Mouse (Mus musculus): Measurements from ENCODE around the gene Rpl32. TPM values are rescaled to one million over a fixed set of nuclear protein-coding genes. Genes with fewer than 3 reads are reported as not detected.

The Rpl32 gene
- polyA plus RNA-seq (2012; rRNA removed) (986 and 1,878 TPM in 2 replicates), polyA plus RNA-seq (2014; fragmentation: Nextera tagmentation; extraction: Ambion mirVana) (1,452 and 1,510 TPM in 2 replicates)

GRCm38 (mm10) chr6:115808488-115809231, at the start of gene Rpl32:
Gene Rpl32 (minus strand): TSS chr6:115808747.
- H3K9ac ChIP-seq (replicated peaks), result peak within 1 kb of the TSS; percentile 97
- peak within 1 kb of the TSS; percentile 76 for H3K27ac ChIP-seq
- TF ChIP-seq EP300 (IDR thresholded peaks at IDR 0.05; ENCODE audit: low read depth) (peak; percentile 87), CTCF (IDR thresholded peaks at IDR 0.05; ENCODE audit: low read depth) (peak; percentile 53)
- no peaks in the 10 kb centered on the region for H3K9me3 ChIP-seq (ENCODE audit: control insufficient read depth, low read length)
- DNase-seq (ENCODE audit: low read depth in 3 of 3, low spot score in 3 of 3) (peak; percentile 81 to 87 (median 83)), ATAC-seq (ENCODE audit: insufficient read depth) (peak; percentile 83)
- peaks cover 0 to 14% of the 10 kb centered on the region in 2 experiments; a peak in 2 of 4 replicates for H3K4me1 ChIP-seq (replicated peaks; ENCODE audit: control insufficient read depth in 2 of 2, insufficient read depth in 2 of 2, low read length in 1 of 2)
- peaks cover 31% of the 10 kb centered on the region for H3K36me3 ChIP-seq (replicated peaks; ENCODE audit: control insufficient read depth, insufficient read depth, low read depth)
- H3K27me3 ChIP-seq (ENCODE audit: control insufficient read depth, insufficient read depth, low read length), result no peaks in the 10 kb centered on the region
- H3K4me3 ChIP-seq (ENCODE audit: insufficient read depth in 1 of 2, low read depth in 2 of 2, low read length in 2 of 2), result peak within 1 kb of the TSS; percentile 93 to 97
- peak within 1 kb of the TSS; percentile 81 for H3K4me2 ChIP-seq (ENCODE audit: low read depth)
- under 1% methylated on average over 47 of the region's 47 CpGs for WGBS (ENCODE audit: insufficient replicate concordance)

DNA sequence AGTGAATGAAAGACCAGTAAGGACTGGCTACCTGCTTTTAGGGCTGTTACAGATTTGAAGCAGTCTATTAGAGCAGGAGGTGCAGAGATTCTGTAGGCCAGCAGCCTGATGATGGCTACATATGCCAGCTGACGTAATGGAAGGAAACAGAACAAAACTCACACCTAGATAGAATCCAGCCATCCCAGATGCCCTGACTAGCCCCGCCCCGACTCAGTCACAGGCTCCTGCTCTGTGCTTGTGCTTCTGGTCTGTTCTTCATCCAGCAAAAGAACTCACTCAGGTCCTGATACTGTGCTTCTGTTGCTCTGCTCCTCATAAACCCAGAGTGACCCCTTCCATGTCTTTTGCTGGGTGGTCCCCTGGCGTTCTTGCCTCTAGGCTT, 47.8 kb upstream of the Rpl32 start:
- no peak for ATAC-seq (ENCODE audit: insufficient read depth)
- no peaks in the 10 kb centered on the region for H3K9me3 ChIP-seq (ENCODE audit: control insufficient read depth, low read length)
- H3K9ac ChIP-seq (replicated peaks), result no peak overlapping the region
- no peaks in the 10 kb centered on the region for H3K27me3 ChIP-seq (ENCODE audit: control insufficient read depth, insufficient read depth, low read length)
- WGBS (ENCODE audit: insufficient replicate concordance), result 43% methylated on average over 4 of the region's 4 CpGs
- H3K4me3 ChIP-seq (ENCODE audit: insufficient read depth in 1 of 2, low read depth in 2 of 2, low read length in 2 of 2), result no peak overlapping the region
- no peak overlapping the region for H3K4me2 ChIP-seq (ENCODE audit: low read depth)
- H3K36me3 ChIP-seq (replicated peaks; ENCODE audit: control insufficient read depth, insufficient read depth, low read depth), result no peaks in the 10 kb centered on the region
- no peak for DNase-seq (ENCODE audit: low read depth in 3 of 3, low spot score in 3 of 3)
- TF ChIP-seq EP300 (IDR thresholded peaks at IDR 0.05; ENCODE audit: low read depth) (no peak), CTCF (IDR thresholded peaks at IDR 0.05; ENCODE audit: low read depth) (no peak)
- H3K4me1 ChIP-seq (replicated peaks; ENCODE audit: control insufficient read depth in 2 of 2, insufficient read depth in 2 of 2, low read length in 1 of 2), result peaks cover 7 to 12% of the 10 kb centered on the region in 2 experiments
- no peak overlapping the region for H3K27ac ChIP-seq

DNA sequence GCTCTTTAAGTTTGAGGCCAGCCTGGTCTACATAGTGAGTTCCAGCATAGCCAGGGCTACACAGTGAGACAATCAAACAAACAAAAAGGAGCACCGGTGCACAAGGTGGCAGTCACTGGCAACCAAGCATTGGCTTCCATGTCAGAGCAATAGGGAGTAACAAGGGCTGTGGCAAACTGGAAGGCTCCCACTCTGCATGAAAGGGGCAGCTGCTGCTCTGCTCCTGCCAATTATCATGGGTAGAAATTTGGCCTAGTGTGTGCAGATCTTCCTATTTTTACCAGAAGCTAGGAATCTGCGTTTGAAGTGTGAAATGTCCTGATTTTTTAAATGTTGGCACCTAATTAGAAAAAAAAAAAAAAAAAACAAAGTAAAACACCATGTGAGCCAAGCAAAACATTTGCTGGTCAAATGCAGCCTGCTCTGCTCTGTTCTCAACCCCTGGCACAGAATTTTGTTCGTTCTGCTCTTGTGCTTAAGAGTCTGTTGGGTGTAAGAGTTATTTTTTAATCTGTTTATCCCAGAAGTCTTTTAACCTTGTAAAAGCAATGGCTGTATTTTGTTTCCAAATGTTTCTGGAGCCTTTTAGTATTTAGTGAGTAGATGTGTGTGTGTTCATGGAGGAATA, 47.3 kb upstream of the Rpl32 start:
- Histone ChIP-seq H3K27me3 (ENCODE audit: control insufficient read depth, insufficient read depth, low read length) (no peaks in the 10 kb centered on the region), H3K4me3 (ENCODE audit: insufficient read depth in 1 of 2, low read depth in 2 of 2, low read length in 2 of 2) (no peak overlapping the region), H3K36me3 (replicated peaks; ENCODE audit: control insufficient read depth, insufficient read depth, low read depth) (no peaks in the 10 kb centered on the region), H3K9me3 (ENCODE audit: control insufficient read depth, low read length) (no peaks in the 10 kb centered on the region), H3K27ac (no peak overlapping the region), H3K9ac (replicated peaks) (no peak overlapping the region), H3K4me1 (replicated peaks; ENCODE audit: control insufficient read depth in 2 of 2, insufficient read depth in 2 of 2, low read length in 1 of 2) (peaks cover 7 to 12% of the 10 kb centered on the region in 2 experiments), H3K4me2 (ENCODE audit: low read depth) (no peak overlapping the region)
- WGBS (ENCODE audit: insufficient replicate concordance), result 65% methylated on average over 3 of the region's 3 CpGs
- DNase-seq (ENCODE audit: low read depth in 3 of 3, low spot score in 3 of 3), result no peak
- no peak for TF ChIP-seq CTCF (IDR thresholded peaks at IDR 0.05; ENCODE audit: low read depth)
- no peak for TF ChIP-seq EP300 (IDR thresholded peaks at IDR 0.05; ENCODE audit: low read depth)
- no peak for ATAC-seq (ENCODE audit: insufficient read depth)

DNA sequence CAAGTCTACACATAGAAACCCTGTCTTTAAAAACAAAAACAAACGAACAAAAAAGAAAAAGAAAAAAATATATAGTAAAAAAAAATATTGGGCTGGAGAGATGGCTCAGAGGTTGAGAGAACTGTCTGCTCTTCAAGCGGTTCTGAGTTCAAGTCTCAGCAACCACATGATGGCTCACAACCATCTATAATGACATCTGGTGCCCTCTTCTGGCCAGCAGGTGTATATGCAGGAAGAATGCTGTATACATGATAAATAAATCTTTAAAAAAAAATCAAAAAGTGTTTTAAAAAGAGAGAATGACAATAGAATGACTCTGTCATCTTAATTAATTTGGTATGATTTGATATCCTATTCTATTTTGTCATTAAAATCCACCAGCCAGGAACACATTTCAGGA, 45.9 kb upstream of the Rpl32 start:
- Histone ChIP-seq H3K9ac (replicated peaks) (no peak overlapping the region), H3K9me3 (ENCODE audit: control insufficient read depth, low read length) (no peaks in the 10 kb centered on the region), H3K4me2 (ENCODE audit: low read depth) (no peak overlapping the region), H3K4me3 (ENCODE audit: insufficient read depth in 1 of 2, low read depth in 2 of 2, low read length in 2 of 2) (no peak overlapping the region), H3K4me1 (replicated peaks; ENCODE audit: control insufficient read depth in 2 of 2, insufficient read depth in 2 of 2, low read length in 1 of 2) (peaks cover 7 to 12% of the 10 kb centered on the region in 2 experiments), H3K27ac (no peak overlapping the region), H3K27me3 (ENCODE audit: control insufficient read depth, insufficient read depth, low read length) (no peaks in the 10 kb centered on the region), H3K36me3 (replicated peaks; ENCODE audit: control insufficient read depth, insufficient read depth, low read depth) (peaks cover 4% of the 10 kb centered on the region)
- DNase-seq (ENCODE audit: low read depth in 3 of 3, low spot score in 3 of 3) (peak in 1 of 3 experiments; percentile 24), ATAC-seq (ENCODE audit: insufficient read depth) (no peak)
- TF ChIP-seq CTCF (IDR thresholded peaks at IDR 0.05; ENCODE audit: low read depth) (peak; percentile 71), EP300 (IDR thresholded peaks at IDR 0.05; ENCODE audit: low read depth) (no peak)
- 51% methylated on average over 2 of the region's 2 CpGs for WGBS (ENCODE audit: insufficient replicate concordance)

GRCm38 (mm10) chr6:115853985-115854384, 45.4 kb upstream of the Rpl32 start:
- Histone ChIP-seq H3K27ac (no peak overlapping the region), H3K9me3 (ENCODE audit: control insufficient read depth, low read length) (no peaks in the 10 kb centered on the region), H3K4me1 (replicated peaks; ENCODE audit: control insufficient read depth in 2 of 2, insufficient read depth in 2 of 2, low read length in 1 of 2) (peaks cover 7 to 12% of the 10 kb centered on the region in 2 experiments), H3K4me3 (ENCODE audit: insufficient read depth in 1 of 2, low read depth in 2 of 2, low read length in 2 of 2) (peak overlapping the region; percentile 70 to 76; a peak in 3 of 4 replicates), H3K4me2 (ENCODE audit: low read depth) (peak overlapping the region; percentile 88), H3K36me3 (replicated peaks; ENCODE audit: control insufficient read depth, insufficient read depth, low read depth) (peaks cover 9% of the 10 kb centered on the region), H3K27me3 (ENCODE audit: control insufficient read depth, insufficient read depth, low read length) (no peaks in the 10 kb centered on the region), H3K9ac (replicated peaks) (no peak overlapping the region)
- ATAC-seq (ENCODE audit: insufficient read depth), result no peak
- no peak for DNase-seq (ENCODE audit: low read depth in 3 of 3, low spot score in 3 of 3)
- TF ChIP-seq EP300 (IDR thresholded peaks at IDR 0.05; ENCODE audit: low read depth) (no peak), CTCF (IDR thresholded peaks at IDR 0.05; ENCODE audit: low read depth) (no peak)
- WGBS (ENCODE audit: insufficient replicate concordance), result 52% methylated on average over 7 of the region's 7 CpGs

Data from liver, embryonic 14.5 days (tissue).